Mouse (Mus musculus) thymus, adult 2 months (tissue): Measurements from ENCODE around the gene Glyr1. TPM values are rescaled to one million over a fixed set of nuclear protein-coding genes. Genes with fewer than 3 reads are reported as not detected.

Experiments
- DNase-seq: peaks from one replicate; pipeline ENCODE4 v3.0.0; 2021
- H3K27ac ChIP-seq: fragments of 200-500 bp; 2 replicates; pipeline ENCODE4 v1.5.1; 2012; ENCODE audit warnings: low read length, control low read depth; ENCODE audit not compliant: control insufficient read depth, insufficient read depth
- H3K27me3 ChIP-seq: fragments of 200-500 bp; 2 replicates; pipeline ENCODE4 v1.6.1; 2012; ENCODE audit warnings: mild to moderate bottlenecking, low read length, moderate library complexity, mixed read lengths; ENCODE audit not compliant: control insufficient read depth, insufficient read depth
- H3K36me3 ChIP-seq: fragments of 200-500 bp; 2 replicates; pipeline ENCODE4 v1.6.1; 2012; ENCODE audit warnings: mild to moderate bottlenecking, low read length, moderate library complexity; ENCODE audit not compliant: control insufficient read depth, insufficient read depth
- H3K4me1 ChIP-seq: fragments of 200-500 bp; replicated peaks from 2 replicates; pipeline ENCODE4 v1.6.1; 2012; ENCODE audit warnings: low read length; ENCODE audit not compliant: control insufficient read depth, insufficient read depth
- H3K4me3 ChIP-seq: fragments of 200-500 bp; 2 replicates; pipeline ENCODE4 v1.5.1; 2012; ENCODE audit warnings: mild to moderate bottlenecking, low read length, control low read depth, moderate library complexity; ENCODE audit not compliant: control insufficient read depth, insufficient read depth
- CTCF ChIP-seq: fragments of 200-500 bp; IDR thresholded peaks from 2 replicates; pipeline ENCODE4 v1.5.1; 2012; ENCODE audit warnings: mild to moderate bottlenecking, control low read depth, low read length, moderate library complexity, borderline replicate concordance; ENCODE audit not compliant: control insufficient read depth, poor library complexity, insufficient read depth; ENCODE audit errors: extremely low read depth
- POLR2A ChIP-seq: fragments of 200-500 bp; IDR thresholded peaks from 2 replicates; pipeline ENCODE4 v1.6.1; 2012; ENCODE audit warnings: mild to moderate bottlenecking, low read length, control low read depth, moderate library complexity; ENCODE audit not compliant: control insufficient read depth, poor library complexity, insufficient read depth; ENCODE audit errors: extremely low read depth
- WGBS: fragments of 180-500 bp; shearing (Covaris S2); methylation state at CpG from one replicate; pipeline ENCODE4 v1.1.7; 2018; 5-methylcytosine and 5-hydroxymethylcytosine counted together
- polyA plus RNA-seq: library from polyadenylated mRNA; depleted of rRNA; stranded (reverse); fragments of >200 nt; gene quantifications from 2 replicates; pipeline ENCODE4 v1.2.3, GENCODE M21; 2012

The Glyr1 gene
- polyA plus RNA-seq, 1 experiment: 105 TPM

GRCm38 (mm10) chr16:5071974-5072373 lies 22.3 kb upstream of the Glyr1 start:
- no peak overlapping the region for H3K4me3 ChIP-seq

GRCm38 (mm10) chr16:5070321-5070720 lies 20.7 kb upstream of the Glyr1 start:
- H3K4me3 ChIP-seq: no peak overlapping the region
- 93% methylated on average over 3 of the region's 3 CpGs for WGBS
- no peak overlapping the region for H3K27ac ChIP-seq
- H3K36me3 ChIP-seq: peaks cover 92% of the 10 kb centered on the region
- TF ChIP-seq CTCF: no peak
- no peaks in the 10 kb centered on the region for H3K4me1 ChIP-seq
- DNase-seq: no peak
- no peaks in the 10 kb centered on the region for H3K27me3 ChIP-seq

More at GRCm38 (mm10) chr16:5071974-5072373, 22.3 kb upstream of the Glyr1 start:
- 97% methylated on average over 7 of the region's 7 CpGs for WGBS
- H3K4me1 ChIP-seq: no peaks in the 10 kb centered on the region
- peaks cover 93% of the 10 kb centered on the region for H3K36me3 ChIP-seq
- H3K27ac ChIP-seq: no peak overlapping the region
- no peak for DNase-seq
- TF ChIP-seq CTCF (no peak), POLR2A (no peak)
- H3K27me3 ChIP-seq: no peaks in the 10 kb centered on the region

GRCm38 (mm10) chr16:5063472-5063871 lies 13.8 kb upstream of the Glyr1 start:
- TF ChIP-seq CTCF: no peak
- TF ChIP-seq POLR2A: no peak
- WGBS: 95% methylated on average over 4 of the region's 4 CpGs
- peaks cover 70% of the 10 kb centered on the region for H3K36me3 ChIP-seq
- no peak overlapping the region for H3K4me3 ChIP-seq
- DNase-seq: no peak
- H3K27me3 ChIP-seq: no peaks in the 10 kb centered on the region
- no peak overlapping the region for H3K27ac ChIP-seq
- no peaks in the 10 kb centered on the region for H3K4me1 ChIP-seq

- 93% methylated on average over 1 of the region's 1 CpGs for WGBS
- no peaks in the 10 kb centered on the region for H3K4me1 ChIP-seq
- H3K27me3 ChIP-seq: no peaks in the 10 kb centered on the region
- H3K36me3 ChIP-seq: peaks cover 54% of the 10 kb centered on the region
- TF ChIP-seq POLR2A (no peak), CTCF (no peak)
- no peak overlapping the region for H3K27ac ChIP-seq
- no peak for DNase-seq
- H3K4me3 ChIP-seq: no peak overlapping the region
Measured at GRCm38 (mm10) chr16:5058114-5058513, 8.5 kb upstream of the Glyr1 start.

- WGBS: under 1% methylated on average over 78 of the region's 78 CpGs
- H3K27me3 ChIP-seq: no peaks in the 10 kb centered on the region
- H3K4me1 ChIP-seq: peaks cover 7% of the 10 kb centered on the region
- TF ChIP-seq CTCF (0 out of 2 replicates have a peak, but pooled peaks have one; percentile 4), POLR2A (peak; percentile 4; the same call in 1 of the 2 replicates)
- peak; percentile 83 for DNase-seq
- peaks cover 20% of the 10 kb centered on the region for H3K36me3 ChIP-seq
- peak overlapping the region; percentile 64 for H3K27ac ChIP-seq
- peak overlapping the region; percentile 53 for H3K4me3 ChIP-seq
Measured at GRCm38 (mm10) chr16:5050251-5051110, 818 bp upstream of the Glyr1 start.

- no peak for TF ChIP-seq CTCF
- no peak for TF ChIP-seq POLR2A
- no peak for DNase-seq
- Histone ChIP-seq H3K36me3 (peaks cover 24% of the 10 kb centered on the region), H3K4me3 (peak overlapping the region; percentile 60), H3K4me1 (peaks cover 7% of the 10 kb centered on the region), H3K27ac (no peak overlapping the region), H3K27me3 (no peaks in the 10 kb centered on the region)
- under 1% methylated on average over 38 of the region's 38 CpGs for WGBS
Measured at GRCm38 (mm10) chr16:5049182-5049773, 385 bp downstream of the Glyr1 start.
